In the genomic region with DNA sequence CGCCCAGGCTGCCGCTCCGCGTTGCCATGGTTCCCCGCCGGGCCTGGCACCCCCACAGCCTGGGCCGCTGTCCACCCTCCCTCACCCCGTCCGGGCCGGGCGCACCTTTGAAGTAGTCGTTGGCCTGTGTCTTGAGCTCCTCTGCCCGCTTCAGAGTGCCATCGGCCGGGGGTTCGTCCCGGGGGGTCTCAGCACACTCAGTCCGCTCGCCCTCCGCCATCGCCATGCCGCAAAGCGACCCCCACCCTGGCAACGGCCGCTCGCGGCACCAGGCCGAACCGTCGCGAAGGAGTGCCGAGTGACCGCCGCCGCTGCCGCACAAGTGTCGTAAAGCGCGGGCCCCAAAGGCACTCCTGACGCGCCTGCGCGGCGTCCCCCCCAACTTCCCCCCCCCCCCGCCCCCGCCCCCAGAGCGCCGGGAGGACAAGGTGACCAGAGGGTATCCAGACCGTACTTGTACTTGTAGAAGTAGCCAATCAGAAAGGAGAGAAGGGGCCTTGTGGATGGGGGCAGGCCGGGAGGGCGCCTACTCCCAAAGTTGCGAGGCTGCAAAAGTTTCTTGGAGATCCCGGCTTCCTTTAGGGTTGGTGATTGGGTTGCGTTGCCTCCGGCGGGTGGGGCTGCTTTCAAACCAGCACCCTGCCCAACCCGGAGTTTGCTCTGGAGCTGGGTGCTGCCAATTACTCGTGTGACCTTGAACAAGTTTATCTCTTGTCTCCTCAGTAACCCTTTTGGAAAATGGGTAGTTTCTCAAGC, we compare ENCODE assay signal across 8 mouse cellular contexts. TPM values are rescaled to one million over a fixed set of nuclear protein-coding genes. Genes with fewer than 3 reads are reported as not detected.
A peak's percentile ranks its signal among the peaks of the same experiment; 100 is the strongest.
DNase-seq lines count a peak whose midpoint lies in the region; ATAC-seq and TF ChIP-seq lines count a peak whose summit lies in the region.

A gene (minus strand): TSS at position 337 of the 756 bp plus-strand sequence.

- DNase-seq in gastrocnemius, postnatal 10 days = peak; percentile 91
- peak; percentile 83 for DNase-seq in induced T-regulatory cell, adult 2 months (ENCODE audit: low read depth)
- peak; percentile 61 to 87 for DNase-seq in left cerebral cortex, adult 9 months (ENCODE audit: low spot score in 2 of 2)
- peak; percentile 92 for DNase-seq in right cerebral cortex, postnatal 14 days
- peak; percentile 78 to 90 for DNase-seq in urinary bladder, postnatal 36 days (ENCODE audit: low spot score in 2 of 2)

- H3K27ac ChIP-seq in cortical plate, adult 2 months (ENCODE audit: insufficient read depth, low read length) = peak within 1 kb of the TSS; percentile 77

- peaks cover 15% of the 10 kb centered on the region for H3K4me1 ChIP-seq in cortical plate, adult 2 months (ENCODE audit: control insufficient read depth, insufficient read depth, low read length)

- TF ChIP-seq POLR2A in cortical plate, adult 2 months (IDR thresholded peaks at IDR 0.05; ENCODE audit: extremely low read depth, insufficient read depth, low read length) = no peak; the same call in 1 of the 2 replicates

- TF ChIP-seq CTCF in cortical plate, adult 2 months (IDR thresholded peaks at IDR 0.05; ENCODE audit: extremely low read depth, insufficient read depth, low read length) = no peak

- no peak for ATAC-seq in activated CD4-positive, CD25-positive, alpha-beta regulatory T cell, adult 4 months
- ATAC-seq in megakaryocyte progenitor cell, adult 5-6 weeks (replicated peaks; ENCODE audit: poor library complexity) = peak; percentile 65

- peak within 1 kb of the TSS; percentile 93 for H3K4me3 ChIP-seq in cortical plate, adult 2 months (ENCODE audit: insufficient read depth, low read length)

RNA-seq across cellular contexts. Expression of the gene that starts here (rescaled TPM):
- 10 to 100 TPM; 49.6 to 63.3 TPM for polyA plus RNA-seq in activated CD4-positive, CD25-positive, alpha-beta regulatory T cell, adult 4 months (2017; shearing (Covaris generic))
- polyA plus RNA-seq in cortical plate, adult 2 months (2012; rRNA removed) = 263 and 268 TPM in 2 replicates
- total RNA-seq in gastrocnemius, postnatal 10 days (2021) = 10 to 100 TPM; 54.1 to 69.8 TPM
- 74.8 and 80.5 TPM in 2 replicates for total RNA-seq in megakaryocyte progenitor cell, adult 5-6 weeks (2015)
- 68.3 and 78.9 TPM in 2 replicates for total RNA-seq in megakaryocyte progenitor cell, adult 5-6 weeks (2017)
